Mouse (Mus musculus): ENCODE results near the gene Stk11. TPM values are rescaled to one million over a fixed set of nuclear protein-coding genes. Genes with fewer than 3 reads are reported as not detected.

Stk11 gene
- polyA plus RNA-seq, 1 experiment from 2014 or later: 27.7 TPM

DNA sequence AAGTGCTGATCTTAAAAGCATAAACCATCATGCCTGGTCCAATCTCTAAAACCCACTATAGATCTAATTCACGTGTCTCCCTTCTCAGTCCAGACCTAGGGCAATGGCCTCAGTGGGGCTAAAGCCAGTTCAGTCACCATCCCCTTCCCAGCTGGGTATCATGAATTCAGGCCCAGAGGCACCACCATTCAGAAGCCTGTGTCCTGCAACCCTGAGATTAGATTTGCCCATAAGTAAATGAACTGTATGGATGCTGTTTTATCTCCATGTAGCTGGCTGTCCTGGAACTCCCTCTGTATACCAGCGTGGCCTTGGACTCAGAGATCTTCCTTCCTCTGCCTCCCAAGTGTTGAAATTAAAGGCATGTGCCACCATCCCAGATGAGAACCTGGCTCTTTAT, 12.6 kb upstream of the Stk11 start:
- 0 out of 2 replicates have a peak overlapping the region, but pooled peaks have one; percentile 86 for H3K4me3 ChIP-seq (ENCODE audit: low read depth, low read length)
- no peak for ATAC-seq
- WGBS: 76% methylated on average over 2 of the region's 2 CpGs

DNA sequence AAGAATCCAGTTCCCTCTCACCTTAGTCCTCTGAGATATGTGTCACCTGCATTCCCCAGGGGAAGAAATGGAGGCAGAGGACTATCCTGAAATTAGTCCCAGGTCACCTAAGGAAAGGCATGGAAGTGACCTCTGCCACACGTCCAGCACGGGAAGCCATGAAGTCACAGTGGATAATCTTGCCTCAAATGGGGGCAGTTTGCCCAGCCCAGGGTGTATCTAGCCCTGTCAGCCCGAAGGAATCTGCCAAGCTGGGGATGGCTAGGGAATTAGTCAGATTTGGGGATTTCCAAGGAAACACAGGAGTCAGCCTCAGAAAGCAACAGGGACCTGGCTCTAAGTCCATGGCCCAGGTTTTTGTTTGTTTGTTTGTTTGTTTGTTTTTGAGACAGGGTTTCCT, 11.4 kb upstream of the Stk11 start:
- DNase-seq (ENCODE audit: low spot score) (no peak), ATAC-seq (no peak)
- H3K4me2 ChIP-seq (ENCODE audit: low read length): no peak overlapping the region
- no peaks in the 10 kb centered on the region for H3K36me3 ChIP-seq (ENCODE audit: control insufficient read depth, insufficient read depth, low read length)
- H3K27ac ChIP-seq (ENCODE audit: low read depth, low read length): no peak overlapping the region
- no peaks in the 10 kb centered on the region for H3K9me3 ChIP-seq (replicated peaks; ENCODE audit: control insufficient read depth, low read length)
- H3K4me3 ChIP-seq (ENCODE audit: low read depth, low read length): no peak overlapping the region
- WGBS: 79% methylated on average over 3 of the region's 3 CpGs
- peaks cover 10% of the 10 kb centered on the region for H3K4me1 ChIP-seq (ENCODE audit: control insufficient read depth, insufficient read depth, low read length)
- H3K27me3 ChIP-seq (replicated peaks; ENCODE audit: control insufficient read depth, insufficient read depth, low read length): no peaks in the 10 kb centered on the region
- H3K9ac ChIP-seq (ENCODE audit: low read length): no peak overlapping the region

More for the DNA sequence above, 12.6 kb upstream of the Stk11 start:
- no peak for DNase-seq (ENCODE audit: low spot score)
- Histone ChIP-seq H3K9ac (ENCODE audit: low read length) (peak overlapping the region; percentile 82; the same call in 1 of the 2 replicates), H3K4me2 (ENCODE audit: low read length) (peak overlapping the region; percentile 92; the same call in 1 of the 2 replicates), H3K4me1 (ENCODE audit: control insufficient read depth, insufficient read depth, low read length) (peaks cover 10% of the 10 kb centered on the region), H3K9me3 (replicated peaks; ENCODE audit: control insufficient read depth, low read length) (no peaks in the 10 kb centered on the region), H3K27ac (ENCODE audit: low read depth, low read length) (0 out of 2 replicates have a peak overlapping the region, but pooled peaks have one; percentile 63), H3K27me3 (replicated peaks; ENCODE audit: control insufficient read depth, insufficient read depth, low read length) (no peaks in the 10 kb centered on the region), H3K36me3 (ENCODE audit: control insufficient read depth, insufficient read depth, low read length) (no peaks in the 10 kb centered on the region)

DNA sequence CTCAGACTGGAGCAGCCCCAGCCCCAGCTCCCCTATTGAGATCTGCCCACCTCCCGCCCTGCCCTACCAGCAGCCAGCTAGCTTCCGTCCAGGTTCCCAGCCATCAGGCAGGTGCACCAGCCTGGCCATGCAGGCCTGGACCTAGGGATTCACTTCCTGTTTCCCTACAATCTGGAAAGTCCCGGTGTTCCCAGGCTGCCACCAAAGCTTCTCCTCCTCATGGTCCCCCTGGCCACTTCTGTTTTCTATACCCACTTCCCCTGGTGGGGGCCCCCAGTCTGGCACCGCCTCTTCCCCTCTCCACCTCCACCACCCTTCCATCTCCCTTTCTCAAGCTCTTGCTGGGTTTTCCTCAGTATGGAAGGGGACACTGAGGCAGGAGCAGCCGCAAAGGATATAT, 10.1 kb upstream of the Stk11 start, which contains the start of gene Sbno2:
Gene Sbno2 (minus strand): TSS at position 112 of the 400 bp plus-strand sequence.
- no peaks in the 10 kb centered on the region for H3K36me3 ChIP-seq (ENCODE audit: control insufficient read depth, insufficient read depth, low read length)
- DNase-seq (ENCODE audit: low spot score): no peak
- no peaks in the 10 kb centered on the region for H3K9me3 ChIP-seq (replicated peaks; ENCODE audit: control insufficient read depth, low read length)
- WGBS: 66% methylated on average over 5 of the region's 5 CpGs
- H3K9ac ChIP-seq (ENCODE audit: low read length): no peak within 1 kb of the TSS
- H3K27ac ChIP-seq (ENCODE audit: low read depth, low read length): no peak within 1 kb of the TSS
- no peak within 1 kb of the TSS for H3K4me2 ChIP-seq (ENCODE audit: low read length)
- H3K27me3 ChIP-seq (replicated peaks; ENCODE audit: control insufficient read depth, insufficient read depth, low read length): no peaks in the 10 kb centered on the region
- no peak for ATAC-seq
- H3K4me3 ChIP-seq (ENCODE audit: low read depth, low read length): no peak within 1 kb of the TSS
- H3K4me1 ChIP-seq (ENCODE audit: control insufficient read depth, insufficient read depth, low read length): peaks cover 10% of the 10 kb centered on the region

DNA sequence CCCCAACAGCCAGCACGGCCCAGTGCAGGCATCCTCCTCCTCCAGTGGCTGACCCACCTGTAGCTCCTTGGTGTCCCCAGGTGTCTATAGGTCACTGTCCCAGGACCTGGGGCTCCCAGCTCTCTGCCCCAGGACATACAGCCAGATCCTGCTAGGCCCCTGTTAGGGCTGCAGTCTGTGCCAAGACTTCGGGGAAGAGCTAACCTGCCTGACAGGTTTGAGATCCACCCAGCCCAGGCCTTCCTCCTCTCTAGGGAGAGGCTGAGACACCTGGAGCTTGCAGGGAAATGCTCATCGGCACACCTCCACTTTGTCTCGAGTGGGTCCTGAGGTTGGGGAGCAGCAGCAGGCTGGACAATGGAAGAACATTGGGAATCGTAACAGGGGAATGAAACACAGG, 9.7 kb upstream of the Stk11 start:
- H3K4me1 ChIP-seq (ENCODE audit: control insufficient read depth, insufficient read depth, low read length): peaks cover 10% of the 10 kb centered on the region
- no peaks in the 10 kb centered on the region for H3K36me3 ChIP-seq (ENCODE audit: control insufficient read depth, insufficient read depth, low read length)
- no peak overlapping the region for H3K27ac ChIP-seq (ENCODE audit: low read depth, low read length)
- H3K4me3 ChIP-seq (ENCODE audit: low read depth, low read length): no peak overlapping the region
- H3K9ac ChIP-seq (ENCODE audit: low read length): no peak overlapping the region
- 73% methylated on average over 5 of the region's 5 CpGs for WGBS
- H3K27me3 ChIP-seq (replicated peaks; ENCODE audit: control insufficient read depth, insufficient read depth, low read length): no peaks in the 10 kb centered on the region
- ATAC-seq: no peak
- DNase-seq (ENCODE audit: low spot score): no peak
- no peak overlapping the region for H3K4me2 ChIP-seq (ENCODE audit: low read length)
- no peaks in the 10 kb centered on the region for H3K9me3 ChIP-seq (replicated peaks; ENCODE audit: control insufficient read depth, low read length)

DNA sequence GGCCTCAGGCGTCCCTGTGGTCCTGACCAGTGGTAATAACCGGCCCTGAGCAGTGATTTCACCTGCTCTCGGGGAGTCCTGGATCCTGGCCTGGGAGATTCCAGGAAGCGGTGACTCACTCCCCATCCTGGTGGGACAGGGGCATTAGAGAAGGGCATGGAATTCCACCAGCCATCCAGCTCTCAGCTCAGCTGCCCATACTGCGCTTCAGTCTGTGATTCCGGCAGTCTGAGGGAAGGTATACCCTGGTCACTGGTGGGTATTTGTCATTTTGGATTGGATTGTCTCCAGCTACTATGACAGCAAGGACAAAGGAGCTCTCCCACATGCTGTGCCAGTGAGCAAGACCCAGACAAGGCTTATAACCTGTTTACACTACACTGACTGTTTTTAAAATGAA, 7.9 kb upstream of the Stk11 start:
- H3K36me3 ChIP-seq (ENCODE audit: control insufficient read depth, insufficient read depth, low read length): no peaks in the 10 kb centered on the region
- WGBS: 70% methylated on average over 6 of the region's 6 CpGs
- 0 out of 2 replicates have a peak, but pooled peaks cover 1% of the 10 kb centered on the region for H3K4me1 ChIP-seq (ENCODE audit: control insufficient read depth, insufficient read depth, low read length)
- ATAC-seq: no peak
- H3K4me2 ChIP-seq (ENCODE audit: low read length): no peak overlapping the region
- no peak overlapping the region for H3K9ac ChIP-seq (ENCODE audit: low read length)
- no peaks in the 10 kb centered on the region for H3K9me3 ChIP-seq (replicated peaks; ENCODE audit: control insufficient read depth, low read length)
- H3K27ac ChIP-seq (ENCODE audit: low read depth, low read length): no peak overlapping the region
- DNase-seq (ENCODE audit: low spot score): no peak
- no peak overlapping the region for H3K4me3 ChIP-seq (ENCODE audit: low read depth, low read length)
- no peaks in the 10 kb centered on the region for H3K27me3 ChIP-seq (replicated peaks; ENCODE audit: control insufficient read depth, insufficient read depth, low read length)

DNA sequence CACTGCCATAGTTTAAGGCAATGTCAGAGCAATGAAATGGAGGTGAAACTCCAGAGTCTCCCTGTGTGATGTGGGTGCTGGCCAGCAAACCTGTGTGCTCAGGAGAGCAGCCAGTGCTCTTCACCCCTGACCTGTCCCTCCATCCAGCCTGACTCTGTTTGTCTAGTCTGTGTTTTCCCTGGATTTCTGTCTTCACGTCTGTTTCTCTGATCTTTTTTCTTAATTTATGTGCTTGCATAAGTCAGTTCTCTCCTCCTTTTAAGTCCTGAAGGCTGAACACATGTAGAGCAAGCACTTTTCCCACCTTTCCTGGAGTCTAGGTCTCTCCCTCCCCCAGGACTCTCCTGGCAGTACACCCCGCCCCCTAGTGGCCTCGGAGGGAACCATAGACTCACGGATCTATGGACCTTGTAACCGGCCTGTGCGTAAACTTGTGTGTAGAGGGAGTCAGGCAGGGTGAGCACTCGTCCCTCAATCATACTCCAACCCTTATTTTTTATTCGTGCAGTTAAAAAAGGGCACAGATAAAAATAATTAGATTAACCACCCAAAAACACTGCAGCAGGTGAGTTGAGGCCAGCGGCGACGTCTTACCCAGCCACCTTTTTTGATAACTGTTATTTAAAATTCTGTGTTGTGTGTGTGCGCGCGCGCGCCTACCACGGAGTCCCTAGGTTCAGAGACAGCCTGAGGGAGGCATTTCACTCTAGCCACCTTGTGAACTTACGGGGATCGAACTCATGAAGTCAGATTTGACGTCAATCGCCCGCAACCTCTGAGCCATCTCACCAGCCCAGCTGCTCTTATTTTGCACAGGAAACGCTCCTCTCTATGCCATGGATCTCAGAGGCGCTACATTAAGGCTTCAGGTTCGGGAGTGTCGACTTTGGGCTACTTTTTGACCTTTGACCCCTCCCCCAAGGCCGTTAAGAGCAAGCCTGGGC, 990 bp upstream of the Stk11 start:
- peak; percentile 54 for ATAC-seq
- peaks cover 24% of the 10 kb centered on the region for H3K4me1 ChIP-seq (ENCODE audit: control insufficient read depth, insufficient read depth, low read length)
- no peaks in the 10 kb centered on the region for H3K27me3 ChIP-seq (replicated peaks; ENCODE audit: control insufficient read depth, insufficient read depth, low read length)
- no peaks in the 10 kb centered on the region for H3K9me3 ChIP-seq (replicated peaks; ENCODE audit: control insufficient read depth, low read length)
- H3K27ac ChIP-seq (ENCODE audit: low read depth, low read length): peak overlapping the region; percentile 15; the same call in 1 of the 2 replicates
- peak overlapping the region; percentile 52 for H3K4me2 ChIP-seq (ENCODE audit: low read length)
- peak; percentile 94 for DNase-seq (ENCODE audit: low spot score)
- 3% methylated on average over 27 of the region's 27 CpGs for WGBS
- H3K9ac ChIP-seq (ENCODE audit: low read length): 0 out of 2 replicates have a peak overlapping the region, but pooled peaks have one; percentile 22
- H3K4me3 ChIP-seq (ENCODE audit: low read depth, low read length): peak overlapping the region; percentile 96
- H3K36me3 ChIP-seq (ENCODE audit: control insufficient read depth, insufficient read depth, low read length): peaks cover 5% of the 10 kb centered on the region; the same call in 1 of the 2 replicates

DNA sequence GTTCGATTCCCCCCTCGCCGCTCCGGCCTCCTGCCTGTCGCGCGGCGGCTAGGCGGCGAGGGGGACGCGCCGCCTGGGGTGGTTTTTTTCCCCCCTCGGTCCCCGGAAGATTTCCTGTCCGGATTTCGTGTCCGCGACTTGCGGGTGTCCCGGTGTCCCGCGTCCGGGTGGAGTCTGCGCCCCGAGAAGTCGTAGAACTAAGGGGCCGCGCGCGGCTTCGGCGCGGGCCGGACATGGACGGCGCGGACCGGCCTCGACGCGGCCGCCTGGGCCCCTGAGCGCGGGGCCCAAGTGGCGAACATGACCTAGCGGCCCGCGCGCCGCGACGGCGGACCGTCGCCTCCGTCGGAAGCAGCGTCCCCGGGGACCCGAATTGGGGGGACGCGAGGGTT, 337 bp downstream of the Stk11 start:
- Histone ChIP-seq H3K4me3 (ENCODE audit: low read depth, low read length) (peak overlapping the region; percentile 96), H3K4me2 (ENCODE audit: low read length) (peak overlapping the region; percentile 97), H3K27me3 (replicated peaks; ENCODE audit: control insufficient read depth, insufficient read depth, low read length) (no peaks in the 10 kb centered on the region), H3K36me3 (ENCODE audit: control insufficient read depth, insufficient read depth, low read length) (peaks cover 14% of the 10 kb centered on the region; the same call in 1 of the 2 replicates), H3K9me3 (replicated peaks; ENCODE audit: control insufficient read depth, low read length) (no peaks in the 10 kb centered on the region), H3K27ac (ENCODE audit: low read depth, low read length) (peak overlapping the region; percentile 74), H3K4me1 (ENCODE audit: control insufficient read depth, insufficient read depth, low read length) (peaks cover 24% of the 10 kb centered on the region), H3K9ac (ENCODE audit: low read length) (peak overlapping the region; percentile 85)
- DNase-seq (ENCODE audit: low spot score) (no peak), ATAC-seq (no peak)
- WGBS: 0% methylated on average over 51 of the region's 63 CpGs

DNA sequence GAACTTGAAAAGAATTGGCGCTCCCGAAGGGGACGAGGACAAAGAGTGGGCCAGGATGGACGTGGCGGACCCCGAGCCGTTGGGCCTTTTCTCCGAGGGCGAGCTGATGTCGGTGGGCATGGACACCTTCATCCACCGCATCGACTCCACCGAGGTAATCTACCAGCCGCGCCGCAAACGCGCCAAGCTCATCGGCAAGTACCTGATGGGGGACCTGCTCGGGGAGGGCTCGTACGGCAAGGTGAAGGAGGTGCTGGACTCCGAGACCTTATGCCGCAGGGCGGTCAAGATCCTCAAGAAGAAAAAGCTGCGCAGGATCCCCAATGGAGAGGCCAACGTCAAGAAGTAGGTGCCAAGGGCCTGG, 942 bp downstream of the Stk11 start:
- Histone ChIP-seq H3K27me3 (replicated peaks; ENCODE audit: control insufficient read depth, insufficient read depth, low read length) (no peaks in the 10 kb centered on the region), H3K4me2 (ENCODE audit: low read length) (peak overlapping the region; percentile 97), H3K27ac (ENCODE audit: low read depth, low read length) (0 out of 2 replicates have a peak overlapping the region, but pooled peaks have one; percentile 74), H3K36me3 (ENCODE audit: control insufficient read depth, insufficient read depth, low read length) (peaks cover 17% of the 10 kb centered on the region; the same call in 1 of the 2 replicates), H3K9ac (ENCODE audit: low read length) (peak overlapping the region; percentile 85), H3K4me1 (ENCODE audit: control insufficient read depth, insufficient read depth, low read length) (peaks cover 24% of the 10 kb centered on the region), H3K9me3 (replicated peaks; ENCODE audit: control insufficient read depth, low read length) (no peaks in the 10 kb centered on the region), H3K4me3 (ENCODE audit: low read depth, low read length) (peak overlapping the region; percentile 96)
- 0% methylated on average over 27 of the region's 27 CpGs for WGBS
- DNase-seq (ENCODE audit: low spot score) (no peak), ATAC-seq (no peak)

Data from forebrain, embryonic 14.5 days (tissue).